Mouse (Mus musculus) cerebellum, adult (tissue): ENCODE results near the gene Doc2b.
"Not testable (repeated sequence)": the region's sequence is repeated elsewhere in the genome, so short reads cannot be mapped to it uniquely, and the experiment has no call there.

ENCODE experiments used
- ATAC-seq: cut with Nextera tagmentation; 2 replicates; pipeline ENCODE4 v1.9.2; 2017; ENCODE audit warnings: mild to moderate bottlenecking, moderate library complexity, mixed read lengths; ENCODE audit not compliant: insufficient number of reproducible peaks, low FRiP score, low TSS enrichment

Gene Doc2b

GRCm38 (mm10) chr11:75740204-75740603 lies 55.6 kb downstream of the Doc2b start:
- no peak for ATAC-seq

- ATAC-seq = no peak
Measured at GRCm38 (mm10) chr11:75738477-75738821, 57.4 kb downstream of the Doc2b start.

GRCm38 (mm10) chr11:75737806-75738476 lies 57.9 kb downstream of the Doc2b start:
- no peak for ATAC-seq

GRCm38 (mm10) chr11:75736978-75737377 lies 58.9 kb downstream of the Doc2b start:
- no peak for ATAC-seq

- ATAC-seq = no peak
Measured at GRCm38 (mm10) chr11:75735462-75736252, 60.2 kb downstream of the Doc2b start.

- ATAC-seq = peak; percentile 46; the same call in 1 of the 2 replicates
Measured at GRCm38 (mm10) chr11:75733227-75733940, 62.5 kb downstream of the Doc2b start.

GRCm38 (mm10) chr11:75732434-75733226 lies 63.2 kb downstream of the Doc2b start, which contains the start of gene Ywhae:
Gene Ywhae, plus strand, starts transcription at chr11:75732869.
- ATAC-seq = peak; percentile 84

- ATAC-seq = not testable (repeated sequence)
Measured at GRCm38 (mm10) chr11:75727659-75728058, 68.2 kb downstream of the Doc2b start.

GRCm38 (mm10) chr11:75727168-75727567 lies 68.7 kb downstream of the Doc2b start:
- ATAC-seq = no peak

- ATAC-seq = no peak
Measured at GRCm38 (mm10) chr11:75722339-75722738, 73.5 kb downstream of the Doc2b start.
